Comparison of ENCODE assay signal across 17 mouse cellular contexts in genomic region chr11:40402249-40402648, GRCm38 (mm10).
DNase-seq lines count a peak whose midpoint lies in the region; ATAC-seq and TF ChIP-seq lines count a peak whose summit lies in the region.
"Had no signal": no experiment of that assay in that cellular context is flagged by ENCODE, and none has a peak within 500 bp of the region (broad histone marks: within the 10 kb centered on the region; RNA-seq: fewer than 3 reads in every experiment).

No protein-coding gene starts in this region.

- peaks cover 3% of the 10 kb centered on the region; the same call in 1 of the 2 replicates for H3K4me1 ChIP-seq in heart, embryonic 10.5 days
- no peaks in the 10 kb centered on the region for H3K4me1 ChIP-seq in lung, postnatal 0 days (ENCODE audit: insufficient read depth, low read depth, low read length)
- H3K4me1 ChIP-seq in lung, adult 2 months (ENCODE audit: control insufficient read depth, insufficient read depth, low read length) = no peaks in the 10 kb centered on the region
- H3K4me1 ChIP-seq in stomach, embryonic 16.5 days (ENCODE audit: control insufficient read depth, insufficient read depth, low read length) = no peaks in the 10 kb centered on the region
- H3K4me1 ChIP-seq: embryonic facial prominence, embryonic 15.5 days had no signal

- TF ChIP-seq CTCF in lung, postnatal 0 days (IDR thresholded peaks at IDR 0.05) = no peak
- TF ChIP-seq CTCF in lung, adult 2 months (IDR thresholded peaks at IDR 0.05; ENCODE audit: insufficient read depth, low read length) = no peak

- TF ChIP-seq EP300 in lung, postnatal 0 days (IDR thresholded peaks at IDR 0.05) = no peak

- no peaks in the 10 kb centered on the region for H3K36me3 ChIP-seq in heart, embryonic 10.5 days
- no peaks in the 10 kb centered on the region for H3K36me3 ChIP-seq in lung, postnatal 0 days (ENCODE audit: insufficient read depth, low read length)
- no peaks in the 10 kb centered on the region for H3K36me3 ChIP-seq in stomach, embryonic 16.5 days (ENCODE audit: control insufficient read depth, insufficient read depth, low read length)
- H3K36me3 ChIP-seq: embryonic facial prominence, embryonic 15.5 days; neural tube, embryonic 13.5 days had no signal

- peak; percentile 54; the same call in 1 of the 2 replicates for ATAC-seq in lung, postnatal 0 days
- ATAC-seq in granulocyte monocyte progenitor cell, adult 5-6 weeks (replicated peaks; ENCODE audit: poor library complexity, severe bottlenecking) = peak; percentile 58
- ATAC-seq in stomach, embryonic 16.5 days (ENCODE audit: insufficient read depth, low FRiP score) = peak; percentile 44; the same call in 1 of the 2 replicates
- ATAC-seq: CD4-positive, CD25-positive, alpha-beta regulatory T cell, adult 4 months; forebrain, postnatal 0 days had no signal

- no peaks in the 10 kb centered on the region for H3K27me3 ChIP-seq in heart, embryonic 10.5 days (ENCODE audit: insufficient read depth, poor library complexity, severe bottlenecking)
- H3K27me3 ChIP-seq in lung, postnatal 0 days (replicated peaks; ENCODE audit: insufficient read depth, low read length) = no peaks in the 10 kb centered on the region
- no peaks in the 10 kb centered on the region for H3K27me3 ChIP-seq in stomach, embryonic 16.5 days (ENCODE audit: control insufficient read depth, insufficient read depth, low read length)
- H3K27me3 ChIP-seq: embryonic facial prominence, embryonic 15.5 days; neural tube, embryonic 13.5 days had no signal

- peak; percentile 80 for DNase-seq in heart, adult 11 months
- DNase-seq in heart, embryonic 10.5 days (ENCODE audit: low spot score) = no peak
- peak; percentile 62 for DNase-seq in lung, postnatal 0 days (ENCODE audit: low spot score)
- DNase-seq in lung, adult 2 months = no peak
- no peak for DNase-seq in cerebellum, adult 18-20 months
- no peak for DNase-seq in adrenal gland, adult (ENCODE audit: inconsistent age in 2 of 2, low spot score in 1 of 2)
- DNase-seq: adrenal gland, postnatal 25 days; cerebellum, adult 11-12 months; forebrain, postnatal 0 days; kidney, postnatal 10 days; thymus, postnatal 36 days had no signal

- 56% methylated on average over 1 of the region's 1 CpGs for WGBS in heart, embryonic 10.5 days
- 35% methylated on average over 1 of the region's 1 CpGs for WGBS in lung, postnatal 0 days
- 39% methylated on average over 1 of the region's 1 CpGs for WGBS in lung, adult 2 months
- WGBS in stomach, embryonic 16.5 days = 58% methylated on average over 1 of the region's 1 CpGs

- H3K4me2 ChIP-seq in lung, postnatal 0 days (replicated peaks; ENCODE audit: low read depth, low read length) = no peak overlapping the region
- H3K4me2 ChIP-seq in stomach, embryonic 16.5 days (ENCODE audit: low read depth, low read length) = no peak overlapping the region
- H3K4me2 ChIP-seq: embryonic facial prominence, embryonic 15.5 days; midbrain, embryonic 11.5 days; neural tube, embryonic 13.5 days had no signal

- H3K4me3 ChIP-seq in heart, embryonic 10.5 days = no peak overlapping the region
- H3K4me3 ChIP-seq in lung, postnatal 0 days (ENCODE audit: low read depth, low read length) = no peak overlapping the region
- no peak overlapping the region for H3K4me3 ChIP-seq in lung, adult 2 months (replicated peaks; ENCODE audit: extremely low read depth, low read depth, low read length)
- H3K4me3 ChIP-seq in stomach, embryonic 16.5 days (replicated peaks; ENCODE audit: low read length) = no peak overlapping the region
- H3K4me3 ChIP-seq: embryonic facial prominence, embryonic 15.5 days; neural tube, embryonic 13.5 days had no signal

- no peak overlapping the region for H3K27ac ChIP-seq in heart, embryonic 10.5 days
- no peak overlapping the region for H3K27ac ChIP-seq in lung, postnatal 0 days (ENCODE audit: low read length)
- H3K27ac ChIP-seq in stomach, embryonic 16.5 days (ENCODE audit: low read length) = no peak overlapping the region
- H3K27ac ChIP-seq: embryonic facial prominence, embryonic 15.5 days; neural tube, embryonic 13.5 days had no signal

- H3K9me3 ChIP-seq in heart, embryonic 10.5 days = no peaks in the 10 kb centered on the region
- H3K9me3 ChIP-seq in lung, postnatal 0 days (ENCODE audit: low read length) = no peaks in the 10 kb centered on the region
- H3K9me3 ChIP-seq in stomach, embryonic 16.5 days (replicated peaks; ENCODE audit: control insufficient read depth, low read length) = no peaks in the 10 kb centered on the region
- H3K9me3 ChIP-seq: embryonic facial prominence, embryonic 15.5 days; neural tube, embryonic 13.5 days had no signal

- TF ChIP-seq POLR2A in lung, adult 2 months (IDR thresholded peaks at IDR 0.05; ENCODE audit: borderline replicate concordance, extremely low read depth, low read depth, low read length) = no peak

- no peak overlapping the region for H3K9ac ChIP-seq in lung, postnatal 0 days (replicated peaks; ENCODE audit: low read depth)
- no peak overlapping the region for H3K9ac ChIP-seq in stomach, embryonic 16.5 days (ENCODE audit: low read length)
- H3K9ac ChIP-seq: embryonic facial prominence, embryonic 15.5 days; forebrain, postnatal 0 days; neural tube, embryonic 13.5 days had no signal

Comparison
In these comparisons a context has a peak if more than half of its experiments do, and no peak if none do; other contexts are left out.
1. DNase-seq: peak in heart, adult 11 months (single experiment) and lung, postnatal 0 days (single experiment); none in heart, embryonic 10.5 days (single experiment), lung, adult 2 months (single experiment), cerebellum, adult 18-20 months (0 of 2) and adrenal gland, adult (0 of 2).
2. Peak in every context shown above with its lines, with median percentiles within 50 percentile points of each other: ATAC-seq.